Mouse (Mus musculus) CH12.LX (cell line): ENCODE data around the gene Birc7. TPM values are rescaled to one million over a fixed set of nuclear protein-coding genes. Genes with fewer than 3 reads are reported as not detected.

Experiments used
- DNase-seq: peaks from one replicate; pipeline ENCODE4 v3.0.0-alpha.2; 2013; ENCODE audit errors: extremely low read depth
- H3K27ac ChIP-seq: 2 replicates; pipeline ENCODE4 v1.5.1; 2012; ENCODE audit warnings: low read depth, mild to moderate bottlenecking, control low read depth, moderate library complexity; ENCODE audit not compliant: insufficient read depth
- H3K27me3 ChIP-seq: replicated peaks from 2 replicates; pipeline ENCODE3; 2012; ENCODE audit warnings: inconsistent platforms
- H3K36me3 ChIP-seq, 2 experiments: replicated peaks in 1 of 2; 2 replicates each; pipeline versions ENCODE3 to v1.6.1; 2012; ENCODE audit warnings: inconsistent platforms in 1 of 2, low read length in 1 of 2, mild to moderate bottlenecking in 1 of 2, mixed read lengths in 1 of 2, moderate library complexity in 1 of 2; ENCODE audit not compliant: control insufficient read depth in 1 of 2, insufficient read depth in 1 of 2
- H3K4me1 ChIP-seq, 2 experiments: 2 replicates each; pipeline ENCODE4 v1.6.1; 2012; ENCODE audit warnings: inconsistent platforms in 1 of 2, moderate library complexity in 1 of 2; ENCODE audit not compliant: insufficient read depth in 2 of 2, control insufficient read depth in 1 of 2
- H3K4me2 ChIP-seq: 2 replicates; pipeline ENCODE4 v1.6.1; 2012; ENCODE audit warnings: low read depth, mild to moderate bottlenecking, control low read depth; ENCODE audit not compliant: poor library complexity, insufficient read depth, severe bottlenecking
- H3K4me3 ChIP-seq, 3 experiments: fragments of 150-350 bp in 1 of 3; sonication (generic) in 1 of 3; replicated peaks in 1 of 3; 2 replicates each; pipeline versions ENCODE3 to v1.5.1; 2011 to 2012; ENCODE audit warnings: low read depth in 2 of 3, low read length in 2 of 3, mild to moderate bottlenecking in 2 of 3, moderate library complexity in 2 of 3, control low read depth in 1 of 3, improper control_type of control experiment in 1 of 3, inconsistent platforms in 1 of 3, mixed read lengths in 1 of 3; ENCODE audit not compliant: poor library complexity in 1 of 3
- H3K79me2 ChIP-seq: replicated peaks from 2 replicates; pipeline ENCODE4 v1.6.1; 2012; ENCODE audit warnings: mild to moderate bottlenecking, moderate library complexity; ENCODE audit not compliant: control insufficient read depth, poor library complexity, insufficient read depth, severe bottlenecking; ENCODE audit errors: extremely low read depth
- H3K9ac ChIP-seq: 2 replicates; pipeline ENCODE4 v1.6.1; 2012; ENCODE audit warnings: low read depth, mild to moderate bottlenecking, control low read depth, moderate library complexity; ENCODE audit not compliant: insufficient read depth
- H3K9me3 ChIP-seq: replicated peaks from 2 replicates; pipeline ENCODE3; 2012; ENCODE audit warnings: low read length, inconsistent platforms, mixed read lengths
- BHLHE40 ChIP-seq: IDR thresholded peaks from 2 replicates; pipeline ENCODE4 v1.6.1; 2011; ENCODE audit warnings: mild to moderate bottlenecking, low read depth, low read length, improper control_type of control experiment
- CHD1 ChIP-seq: IDR thresholded peaks from 2 replicates; pipeline ENCODE4 v1.6.1; 2012; ENCODE audit warnings: low read depth, low read length, improper control_type of control experiment, inconsistent platforms
- CHD2 ChIP-seq: IDR thresholded peaks from 2 replicates; pipeline ENCODE4 v1.6.1; 2011; ENCODE audit warnings: low read length, improper control_type of control experiment
- CTCF ChIP-seq, 2 experiments: IDR thresholded peaks in 1 of 2; conservative IDR thresholded peaks in 1 of 2; 2 replicates each; pipeline ENCODE4 v1.5.1; 2011 to 2012; ENCODE audit warnings: low read depth in 2 of 2, low read length in 2 of 2, improper control_type of control experiment in 1 of 2, inconsistent platforms in 1 of 2, mild to moderate bottlenecking in 1 of 2, moderate library complexity in 1 of 2
- E2F4 ChIP-seq: IDR thresholded peaks from 2 replicates; pipeline ENCODE4 v1.6.1; 2011; ENCODE audit warnings: low read depth, low read length, improper control_type of control experiment; ENCODE audit not compliant: insufficient replicate concordance
- EP300 ChIP-seq: IDR thresholded peaks from 2 replicates; pipeline ENCODE4 v1.6.1; 2011; ENCODE audit warnings: low read length, improper control_type of control experiment
- ETS1 ChIP-seq: conservative IDR thresholded peaks from 2 replicates; pipeline ENCODE4 v1.6.1; 2012; ENCODE audit warnings: low read depth, mild to moderate bottlenecking, inconsistent platforms, low read length, improper control_type of control experiment, moderate library complexity
- GABPA ChIP-seq: IDR thresholded peaks from 2 replicates; pipeline ENCODE4 v1.6.1; 2012; ENCODE audit warnings: low read depth, low read length, improper control_type of control experiment, inconsistent platforms; ENCODE audit not compliant: insufficient replicate concordance
- HCFC1 ChIP-seq: IDR thresholded peaks from 2 replicates; pipeline ENCODE4 v1.6.1; 2012; ENCODE audit warnings: low read depth, mild to moderate bottlenecking, inconsistent platforms, low read length, improper control_type of control experiment
- MAFK ChIP-seq: IDR thresholded peaks from 2 replicates; pipeline ENCODE4 v1.6.1; 2011; ENCODE audit warnings: low read length, improper control_type of control experiment; ENCODE audit not compliant: insufficient replicate concordance
- MEF2A ChIP-seq: IDR thresholded peaks from 2 replicates; pipeline ENCODE4 v1.6.1; 2014; ENCODE audit warnings: low read depth, mild to moderate bottlenecking, inconsistent platforms, low read length, improper control_type of control experiment, borderline replicate concordance
- MYC ChIP-seq: IDR thresholded peaks from 2 replicates; pipeline ENCODE4 v1.6.1; 2011; ENCODE audit warnings: low read depth, mild to moderate bottlenecking, improper control_type of control experiment, low read length
- NRF1 ChIP-seq: IDR thresholded peaks from 2 replicates; pipeline ENCODE4 v1.6.1; 2014; ENCODE audit warnings: low read depth, mild to moderate bottlenecking, inconsistent platforms, low read length, improper control_type of control experiment, moderate library complexity
- PAX5 ChIP-seq: IDR thresholded peaks from 2 replicates; pipeline ENCODE4 v1.6.1; 2012; ENCODE audit warnings: low read length, inconsistent platforms, mixed read lengths
- POLR2A ChIP-seq: IDR thresholded peaks from 2 replicates; pipeline ENCODE4 v1.6.1; 2011; ENCODE audit warnings: low read depth, mild to moderate bottlenecking, improper control_type of control experiment, low read length
- POLR2AphosphoS2 ChIP-seq: IDR thresholded peaks from 2 replicates; pipeline ENCODE4 v1.6.1; 2011; ENCODE audit warnings: low read depth, low read length, improper control_type of control experiment
- RAD21 ChIP-seq: IDR thresholded peaks from 2 replicates; pipeline ENCODE4 v1.6.1; 2011; ENCODE audit warnings: low read depth, mild to moderate bottlenecking, low read length, improper control_type of control experiment, moderate library complexity
- RCOR1 ChIP-seq: conservative IDR thresholded peaks from 2 replicates; pipeline ENCODE4 v1.6.1; 2012; ENCODE audit warnings: low read depth, mild to moderate bottlenecking, inconsistent platforms, low read length, improper control_type of control experiment
- SMC3 ChIP-seq: IDR thresholded peaks from 2 replicates; pipeline ENCODE4 v1.6.1; 2011; ENCODE audit warnings: low read depth, low read length, improper control_type of control experiment
- TBP ChIP-seq: conservative IDR thresholded peaks from 2 replicates; pipeline ENCODE4 v1.6.1; 2011; ENCODE audit warnings: low read depth, low read length, improper control_type of control experiment
- TCF12 ChIP-seq: IDR thresholded peaks from 2 replicates; pipeline ENCODE4 v1.6.1; 2014; ENCODE audit warnings: low read depth, mild to moderate bottlenecking, inconsistent platforms, low read length, improper control_type of control experiment
- UBTF ChIP-seq: IDR thresholded peaks from 2 replicates; pipeline ENCODE4 v1.6.1; 2012; ENCODE audit warnings: low read depth, mild to moderate bottlenecking, inconsistent platforms, low read length, improper control_type of control experiment, moderate library complexity
- USF2 ChIP-seq: conservative IDR thresholded peaks from 2 replicates; pipeline ENCODE4 v1.6.1; 2011; ENCODE audit warnings: low read depth, low read length, improper control_type of control experiment
- ZKSCAN1 ChIP-seq: IDR thresholded peaks from 2 replicates; pipeline ENCODE4 v1.6.1; 2012; ENCODE audit warnings: low read depth, inconsistent platforms, low read length, improper control_type of control experiment, borderline replicate concordance
- dilution Hi-C: fragments of 300-500 bp; cut with MboI; formaldehyde crosslinking; loops from 2 replicates; pipeline ENCODE4 v1.14.3; 2020; ENCODE audit warnings: low sequenced_read_pairs; ENCODE audit not compliant: extremely low pct_unique_long_range_greater_than_20kb, extremely low pct_ligation_motif_present
- in situ Hi-C: fragments of 300-500 bp; cut with MboI; formaldehyde crosslinking; loops from 3 replicates; pipeline ENCODE4 v1.14.3; 2019; ENCODE audit warnings: low sequenced_read_pairs, low pct_ligation_motif_present, low pct_unique_long_range_greater_than_20kb, mixed read lengths
- polyA plus RNA-seq: library from polyadenylated mRNA; unstranded; fragments of >175 nt; gene quantifications from 2 replicates; pipeline ENCODE4 v1.2.1, GENCODE M21; 2012; ENCODE audit warnings: low read depth; ENCODE audit not compliant: insufficient read length
- total RNA-seq, 2 experiments: library from RNA; depleted of rRNA; stranded (reverse); fragments of 300-350 nt in 1 of 2; fragments of >200 nt in 1 of 2; gene quantifications; 2 replicates each; pipeline ENCODE4 v1.2.3; 2012 to 2014

The Birc7 gene
- total and polyA plus RNA-seq, 3 experiments, result not detected

GRCm38 (mm10) chr2:180889271-180889920 lies 39.4 kb upstream of the Birc7 start:
- Histone ChIP-seq H3K9me3 (peaks cover 37% of the 10 kb centered on the region), H3K4me2 (no peak overlapping the region), H3K4me1 (no peaks in the 10 kb centered on the region), H3K4me3 (no peak overlapping the region), H3K27me3 (peaks cover 48% of the 10 kb centered on the region), H3K27ac (no peak overlapping the region), H3K79me2 (no peaks in the 10 kb centered on the region), H3K36me3 (no peaks in the 10 kb centered on the region), H3K9ac (no peak overlapping the region)
- DNase-seq, result no peak
- in situ Hi-C loops (no loop called here), dilution Hi-C loops (no loop called here)
- no peak for TF ChIP-seq UBTF
- no peak for TF ChIP-seq RAD21
- no peak for TF ChIP-seq HCFC1
- no peak for TF ChIP-seq E2F4
- no peak for TF ChIP-seq ZKSCAN1
- no peak for TF ChIP-seq MYC
- TF ChIP-seq EP300, result no peak
- TF ChIP-seq MAFK, result no peak
- no peak for TF ChIP-seq PAX5
- TF ChIP-seq RCOR1, result no peak
- no peak for TF ChIP-seq TBP
- no peak for TF ChIP-seq CHD1

DNA sequence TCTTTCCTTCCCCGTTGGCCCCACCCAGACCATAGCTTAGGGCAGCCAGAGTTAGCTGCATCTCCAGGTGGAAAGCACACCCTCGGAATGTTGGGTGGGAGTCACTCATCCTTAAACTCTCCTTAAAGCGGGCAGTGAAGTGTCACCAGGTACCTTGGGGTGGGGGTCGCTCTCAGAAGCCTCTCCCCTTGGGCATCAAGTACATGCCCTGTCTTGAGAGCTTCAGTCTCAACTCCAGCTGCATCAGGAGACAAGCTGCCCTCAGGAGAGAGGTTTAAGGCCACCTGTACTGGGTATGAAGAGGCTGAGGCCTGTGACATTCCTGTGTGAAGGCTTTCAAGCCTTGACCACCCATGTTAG lies 38.9 kb upstream of the Birc7 start:
- H3K27me3 ChIP-seq, result peaks cover 44% of the 10 kb centered on the region
- no peak for TF ChIP-seq SMC3
- no peak for TF ChIP-seq CHD2
- no peak for TF ChIP-seq MYC
- TF ChIP-seq USF2, result no peak
- no peak for TF ChIP-seq TCF12
- TF ChIP-seq NRF1, result no peak
- TF ChIP-seq EP300, result no peak
- no peak for TF ChIP-seq POLR2A
- TF ChIP-seq BHLHE40, result no peak
- no peak for TF ChIP-seq ETS1
- no peak for TF ChIP-seq GABPA
- no peak for TF ChIP-seq MAFK
- TF ChIP-seq HCFC1, result no peak
- TF ChIP-seq MEF2A, result no peak
- TF ChIP-seq CTCF (conservative IDR thresholded peaks at IDR 0.05 in 1 of 2, IDR thresholded peaks at IDR 0.05 in 1 of 2; ENCODE audit: low read depth in 2 of 2, low read length in 2 of 2), result no peak
- no peak for TF ChIP-seq RCOR1
- no peak for TF ChIP-seq UBTF
- no peak for TF ChIP-seq POLR2AphosphoS2

More for the DNA sequence above, 38.9 kb upstream of the Birc7 start:
- no peaks in the 10 kb centered on the region for H3K79me2 ChIP-seq
- no peak overlapping the region for H3K27ac ChIP-seq
- no peak for DNase-seq
- dilution Hi-C loops, result no loop called here
- H3K4me2 ChIP-seq, result no peak overlapping the region
- H3K36me3 ChIP-seq, result no peaks in the 10 kb centered on the region
- peaks cover 42% of the 10 kb centered on the region for H3K9me3 ChIP-seq
- H3K9ac ChIP-seq, result no peak overlapping the region
- H3K4me3 ChIP-seq, result no peak overlapping the region
- in situ Hi-C loops, result no loop called here
- no peaks in the 10 kb centered on the region for H3K4me1 ChIP-seq
